Mouse (Mus musculus): ENCODE data around the gene Hecw1.

- TF ChIP-seq POLR2A (IDR thresholded peaks at IDR 0.05; ENCODE audit: borderline replicate concordance, extremely low read depth, low read depth, low read length): no peak
- no peak for TF ChIP-seq CTCF (IDR thresholded peaks at IDR 0.05; ENCODE audit: insufficient read depth, low read length)
These were observed 94.0 kb downstream of the Hecw1 start for GRCm38 (mm10) chr13:14428845-14429553.

Measured in lung, adult 2 months (tissue).